Mouse (Mus musculus) stomach, postnatal 0 days (tissue): Measurements from ENCODE around the gene Rasl10b. TPM values are rescaled to one million over a fixed set of nuclear protein-coding genes. Genes with fewer than 3 reads are reported as not detected.
A peak's percentile ranks its signal among the peaks of the same experiment; 100 is the strongest.

Experiments used
- ATAC-seq: fragments of 200-750 bp; cut with Nextera tagmentation; 2 replicates; pipeline ENCODE4 v1.8.0; 2017; ENCODE audit not compliant: low FRiP score, low TSS enrichment
- DNase-seq: peaks from one replicate; pipeline ENCODE4 v3.0.0-alpha.2; 2016; ENCODE audit warnings: low spot score
- H3K27ac ChIP-seq: fragments of 300-500 bp; sonication (generic); replicated peaks from 2 replicates; pipeline ENCODE4 v1.5.1; 2014; ENCODE audit warnings: mild to moderate bottlenecking, control low read depth
- H3K27me3 ChIP-seq: fragments of 300-500 bp; sonication (generic); 2 replicates; pipeline ENCODE4 v1.6.1; 2014; ENCODE audit warnings: low read length; ENCODE audit not compliant: control insufficient read depth, insufficient read depth
- H3K36me3 ChIP-seq: fragments of 300-500 bp; sonication (generic); 2 replicates; pipeline ENCODE4 v1.6.1; 2014; ENCODE audit warnings: low read length, mixed read lengths; ENCODE audit not compliant: control insufficient read depth, insufficient read depth
- H3K4me1 ChIP-seq: fragments of 300-500 bp; sonication (generic); replicated peaks from 2 replicates; pipeline ENCODE4 v1.6.1; 2014; ENCODE audit warnings: antibody characterized with exemption; ENCODE audit not compliant: control insufficient read depth, insufficient read depth
- H3K4me2 ChIP-seq: fragments of 300-500 bp; sonication (generic); replicated peaks from 2 replicates; pipeline ENCODE4 v1.6.1; 2014; ENCODE audit warnings: low read depth, mild to moderate bottlenecking, control low read depth, moderate library complexity
- H3K4me3 ChIP-seq: fragments of 300-500 bp; sonication (generic); 2 replicates; pipeline ENCODE4 v1.5.1; 2014; ENCODE audit warnings: low read depth, low read length, control low read depth
- H3K9ac ChIP-seq: fragments of 300-500 bp; sonication (generic); 2 replicates; pipeline ENCODE4 v1.6.1; 2014; ENCODE audit warnings: mild to moderate bottlenecking, low read length, control low read depth, mixed read lengths
- H3K9me3 ChIP-seq: fragments of 300-500 bp; sonication (generic); 2 replicates; pipeline ENCODE4 v1.6.1; 2016; ENCODE audit warnings: low read length; ENCODE audit not compliant: control insufficient read depth
- CTCF ChIP-seq: IDR thresholded peaks from 2 replicates; pipeline ENCODE4 v1.5.1; 2016; ENCODE audit warnings: antibody characterized with exemption, low read depth, mild to moderate bottlenecking, moderate library complexity
- EP300 ChIP-seq: optimal IDR thresholded peaks from 2 replicates; pipeline ENCODE3; 2016; ENCODE audit warnings: antibody characterized with exemption
- WGBS: fragments of 180-500 bp; shearing (Covaris S2); extraction: QIAGEN DNeasy Blood & Tissue Kit; methylation state at CpG from one replicate; pipeline ENCODE4 v1.1.7; 2014; 5-methylcytosine and 5-hydroxymethylcytosine counted together
- polyA plus RNA-seq: library from polyadenylated mRNA; unstranded; fragments of >200 nt; fragmentation: Nextera tagmentation; extraction: Ambion mirVana; gene quantifications from 2 replicates; pipeline ENCODE4 v1.2.1, GENCODE M21; 2015

Rasl10b gene
- polyA plus RNA-seq, 1 experiment from 2014 or later = 0.69 TPM

DNA sequence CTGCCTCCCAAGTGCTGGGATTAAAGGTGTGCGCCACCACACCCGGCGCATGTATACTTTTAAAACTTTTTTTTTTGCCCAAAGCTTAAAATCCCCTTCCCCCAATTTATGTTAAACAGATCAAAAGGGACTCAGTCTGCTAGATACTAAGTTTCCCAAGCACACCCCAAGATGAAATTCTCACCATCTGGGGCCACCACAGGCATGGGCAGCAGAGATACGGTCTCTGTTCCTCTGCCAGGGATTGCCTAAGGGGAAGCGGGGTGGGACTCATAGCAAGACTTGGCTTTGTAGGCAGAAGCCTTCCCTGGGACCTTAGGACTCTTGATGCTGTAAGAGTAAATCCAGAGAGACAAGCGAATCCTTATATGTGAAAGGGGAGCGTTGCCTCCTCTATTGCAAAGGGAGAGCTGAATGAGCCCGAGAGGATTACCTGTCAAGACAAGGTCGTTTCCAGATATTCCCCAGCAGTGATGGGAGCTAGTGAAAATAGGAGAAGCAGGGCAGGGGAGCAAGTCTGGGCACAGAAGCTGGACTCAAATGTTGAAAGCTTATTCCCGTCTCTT, 52.6 kb downstream of the Rasl10b start:
- Histone ChIP-seq H3K4me3 (peak overlapping the region; percentile 66), H3K9me3 (no peaks in the 10 kb centered on the region), H3K4me2 (peak overlapping the region; percentile 95), H3K4me1 (peaks cover 10% of the 10 kb centered on the region; the same call in 1 of the 2 replicates), H3K27ac (no peak overlapping the region; the same call in 1 of the 2 replicates), H3K9ac (no peak overlapping the region), H3K36me3 (no peaks in the 10 kb centered on the region), H3K27me3 (no peaks in the 10 kb centered on the region)
- DNase-seq (no peak), ATAC-seq (no peak)
- 70% methylated on average over 10 of the region's 10 CpGs for WGBS
- TF ChIP-seq CTCF (no peak), EP300 (no peak)

DNA sequence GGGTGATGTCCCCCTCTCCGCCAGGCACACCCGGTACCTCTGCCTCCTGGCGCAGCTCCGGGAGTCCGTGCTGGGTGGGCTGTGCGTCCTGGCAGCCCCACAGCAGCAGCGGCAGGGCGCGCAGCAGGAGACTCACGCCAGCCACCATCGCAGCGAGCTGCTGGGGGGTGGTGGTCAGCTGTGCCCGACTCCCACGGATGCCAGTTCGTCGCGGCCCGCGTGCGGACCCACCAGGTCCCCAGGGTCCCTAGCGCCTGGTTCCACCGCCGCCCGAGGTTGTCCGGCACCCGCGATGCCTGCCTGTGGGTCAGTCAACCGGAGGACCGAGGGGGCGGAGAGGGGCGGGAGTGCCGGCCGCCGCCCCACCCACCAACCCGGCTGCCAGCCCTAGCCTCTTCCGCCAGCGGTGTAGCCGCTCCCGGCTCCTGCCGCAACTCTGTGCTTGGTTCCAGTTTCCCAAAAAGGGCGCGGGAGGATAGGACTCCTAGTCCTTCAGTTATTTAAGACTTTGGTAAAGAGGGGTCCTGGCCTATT, 53.8 kb downstream of the Rasl10b start, which contains the start of gene Mmp28:
TSS of gene Mmp28 (minus strand) at position 361 of the 534 bp plus-strand sequence.
- 0 out of 2 replicates have a peak, but pooled peaks cover 3% of the 10 kb centered on the region for H3K4me1 ChIP-seq
- peak; percentile 80 for DNase-seq
- H3K9ac ChIP-seq = peak within 1 kb of the TSS; percentile 79
- H3K27ac ChIP-seq = peak within 1 kb of the TSS; percentile 83
- H3K4me2 ChIP-seq = peak within 1 kb of the TSS; percentile 95
- TF ChIP-seq EP300 (no peak), CTCF (no peak)
- under 1% methylated on average over 36 of the region's 42 CpGs for WGBS
- H3K36me3 ChIP-seq = no peaks in the 10 kb centered on the region
- peak; percentile 76 for ATAC-seq
- peak within 1 kb of the TSS; percentile 66 for H3K4me3 ChIP-seq
- H3K9me3 ChIP-seq = no peaks in the 10 kb centered on the region
- H3K27me3 ChIP-seq = no peaks in the 10 kb centered on the region

DNA sequence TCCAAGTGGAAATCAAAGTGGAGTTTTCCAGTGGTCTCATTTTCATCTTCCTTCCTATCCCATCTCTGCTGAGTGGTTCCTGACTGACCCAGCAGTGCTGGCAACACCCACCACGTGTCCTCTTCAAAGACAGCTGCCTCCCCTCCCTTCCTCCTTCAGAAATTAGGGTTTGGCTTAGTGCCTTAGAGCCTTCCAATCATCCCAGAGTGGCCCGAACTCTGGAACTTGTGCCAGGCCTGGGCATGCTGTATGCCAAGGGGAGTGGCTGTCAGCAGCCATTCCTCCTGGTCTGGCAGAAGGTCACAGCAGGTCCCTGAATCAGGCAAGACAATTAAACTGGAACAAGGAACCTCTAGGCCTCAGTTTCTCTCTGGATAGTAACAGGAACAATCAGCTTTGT, 57.0 kb downstream of the Rasl10b start:
- Histone ChIP-seq H3K9me3 (no peaks in the 10 kb centered on the region), H3K4me3 (no peak overlapping the region), H3K36me3 (no peaks in the 10 kb centered on the region), H3K27ac (peak overlapping the region; percentile 35; the same call in 1 of the 2 replicates), H3K9ac (0 out of 2 replicates have a peak overlapping the region, but pooled peaks have one; percentile 5), H3K27me3 (no peaks in the 10 kb centered on the region), H3K4me1 (0 out of 2 replicates have a peak, but pooled peaks cover 3% of the 10 kb centered on the region), H3K4me2 (no peak overlapping the region)
- DNase-seq (no peak), ATAC-seq (no peak)
- WGBS = 22% methylated on average over 2 of the region's 2 CpGs
- TF ChIP-seq EP300 = no peak
- TF ChIP-seq CTCF = no peak

DNA sequence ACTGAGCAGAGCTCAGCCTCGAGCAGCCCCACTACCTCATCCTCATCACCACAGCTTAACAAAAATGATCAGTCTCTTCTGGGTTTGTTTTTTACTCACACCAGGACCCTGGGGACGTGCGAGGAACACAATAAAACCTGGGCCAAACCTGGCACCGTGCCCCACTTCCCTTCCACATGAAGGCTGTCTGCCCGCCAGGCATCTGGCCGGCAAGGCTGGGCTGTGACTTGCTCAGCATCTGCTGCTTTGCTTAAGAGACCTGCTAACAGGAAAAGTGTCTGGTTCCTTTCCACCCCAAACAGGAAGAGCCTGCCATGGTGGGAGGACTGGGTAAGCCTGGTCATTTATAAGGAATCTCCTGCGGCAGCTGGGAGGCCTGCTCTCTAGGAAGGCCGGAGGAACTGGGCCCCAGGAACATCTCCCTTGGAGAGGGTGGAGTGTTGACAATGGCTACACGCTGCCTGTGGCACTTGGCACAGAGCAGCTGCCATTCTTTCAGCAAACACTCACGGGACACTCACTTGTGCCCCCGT, 58.2 kb downstream of the Rasl10b start:
- no peak overlapping the region for H3K9ac ChIP-seq
- DNase-seq (no peak), ATAC-seq (peak; percentile 28; the same call in 1 of the 2 replicates)
- no peaks in the 10 kb centered on the region for H3K36me3 ChIP-seq
- H3K4me2 ChIP-seq = no peak overlapping the region
- 0 out of 2 replicates have a peak, but pooled peaks cover 3% of the 10 kb centered on the region for H3K4me1 ChIP-seq
- H3K4me3 ChIP-seq = no peak overlapping the region
- H3K9me3 ChIP-seq = no peaks in the 10 kb centered on the region
- WGBS = 39% methylated on average over 11 of the region's 11 CpGs
- TF ChIP-seq EP300 (no peak), CTCF (no peak)
- no peaks in the 10 kb centered on the region for H3K27me3 ChIP-seq
- H3K27ac ChIP-seq = peak overlapping the region; percentile 24; the same call in 1 of the 2 replicates

DNA sequence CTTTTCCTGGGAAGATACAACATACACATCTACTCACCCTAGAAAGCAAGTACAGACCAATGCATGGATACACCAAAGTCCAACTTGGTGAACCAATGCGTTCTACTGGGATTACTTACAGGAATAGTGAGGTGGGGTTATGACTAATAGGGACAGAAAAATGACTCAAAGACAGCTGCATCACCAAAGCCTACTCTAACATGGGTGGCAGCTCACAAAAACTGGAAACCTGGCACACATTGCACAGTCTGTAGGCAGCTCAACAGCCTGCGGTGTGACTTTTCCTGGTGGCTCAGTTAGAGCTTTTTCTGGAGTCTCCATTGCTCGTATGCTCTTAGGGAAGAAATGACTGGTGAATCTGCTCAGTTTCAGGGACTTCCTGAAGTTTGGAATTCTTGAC, 59.8 kb downstream of the Rasl10b start:
- no peak for DNase-seq
- TF ChIP-seq CTCF (no peak), EP300 (no peak)
- no peak overlapping the region for H3K27ac ChIP-seq
- no peaks in the 10 kb centered on the region for H3K9me3 ChIP-seq
- WGBS = 63% methylated on average over 3 of the region's 3 CpGs
- no peaks in the 10 kb centered on the region for H3K27me3 ChIP-seq
- no peak overlapping the region for H3K4me2 ChIP-seq
- H3K9ac ChIP-seq = no peak overlapping the region
- no peaks in the 10 kb centered on the region for H3K36me3 ChIP-seq
- no peak overlapping the region for H3K4me3 ChIP-seq
- no peak for ATAC-seq
- H3K4me1 ChIP-seq = no peaks in the 10 kb centered on the region

Other genes starting within 250 kb of the Rasl10b start
- 0.52 and 0.64 TPM in 2 replicates for gene Slfn4, start 234.0 kb upstream of the Rasl10b start, polyA plus RNA-seq
- gene Slfn3, start 217.8 kb upstream of the Rasl10b start, polyA plus RNA-seq = 0.22 and 0.31 TPM in 2 replicates
- gene Slfn14, start 122.4 kb upstream of the Rasl10b start, polyA plus RNA-seq = 0.04 TPM in 2 replicates
- 20.0 and 21.5 TPM in 2 replicates for gene Ap2b1, start 110.1 kb upstream of the Rasl10b start, polyA plus RNA-seq
- 9.1 and 10.1 TPM in 2 replicates for gene Pex12, start 106.6 kb upstream of the Rasl10b start, polyA plus RNA-seq
- 0.11 and 0.21 TPM in 2 replicates for gene Gas2l2, start 20.3 kb downstream of the Rasl10b start, polyA plus RNA-seq
- gene 1700020L24Rik, start 28.5 kb downstream of the Rasl10b start, polyA plus RNA-seq = 0.68 and 0.98 TPM in 2 replicates
- 5.6 and 6.4 TPM in 2 replicates for gene Mmp28, start 53.9 kb downstream of the Rasl10b start, polyA plus RNA-seq
- 2.8 and 4.0 TPM in 2 replicates for gene Taf15, start 63.9 kb downstream of the Rasl10b start, polyA plus RNA-seq
- not detected in 2 replicates for gene Heatr9, start 113.0 kb downstream of the Rasl10b start, polyA plus RNA-seq
- 0.33 and 1.1 TPM in 2 replicates for gene Ccl5, start 121.4 kb downstream of the Rasl10b start, polyA plus RNA-seq
- 2.5 and 3.5 TPM in 2 replicates for gene Ccl9, start 169.5 kb downstream of the Rasl10b start, polyA plus RNA-seq
- 57.9 and 58.5 TPM in 2 replicates for gene Ccl6, start 183.9 kb downstream of the Rasl10b start, polyA plus RNA-seq
- gene Rpl9-ps1, start 236.5 kb downstream of the Rasl10b start, polyA plus RNA-seq = not detected in 2 replicates
- 0.18 and 0.29 TPM in 2 replicates for gene Ccl3, start 240.2 kb downstream of the Rasl10b start, polyA plus RNA-seq